Mouse (Mus musculus) lung, adult 2 months (tissue): ENCODE results near the gene Cfap46.

Experiments
- CTCF ChIP-seq: fragments of 200-500 bp; IDR thresholded peaks from 2 replicates; pipeline ENCODE4 v1.5.1; 2011; ENCODE audit warnings: mild to moderate bottlenecking, low read length, control low read depth; ENCODE audit not compliant: insufficient read depth
- POLR2A ChIP-seq: fragments of 200-500 bp; IDR thresholded peaks from 2 replicates; pipeline ENCODE4 v1.6.1; 2011; ENCODE audit warnings: low read depth, mild to moderate bottlenecking, control low read depth, low read length, borderline replicate concordance; ENCODE audit errors: extremely low read depth

GRCm38 (mm10) chr7:139727072-139727471, 43.5 kb upstream of the Cfap46 start:
- TF ChIP-seq POLR2A (no peak), CTCF (no peak)
